Mouse (Mus musculus): Measurements from ENCODE around the gene Spdye4b. TPM values are rescaled to one million over a fixed set of nuclear protein-coding genes. Genes with fewer than 3 reads are reported as not detected.
"Not testable (repeated sequence)": the region's sequence is repeated elsewhere in the genome, so short reads cannot be mapped to it uniquely, and the experiment has no call there.

The Spdye4b gene
- total RNA-seq, 1 experiment, result 0.45 TPM

DNA sequence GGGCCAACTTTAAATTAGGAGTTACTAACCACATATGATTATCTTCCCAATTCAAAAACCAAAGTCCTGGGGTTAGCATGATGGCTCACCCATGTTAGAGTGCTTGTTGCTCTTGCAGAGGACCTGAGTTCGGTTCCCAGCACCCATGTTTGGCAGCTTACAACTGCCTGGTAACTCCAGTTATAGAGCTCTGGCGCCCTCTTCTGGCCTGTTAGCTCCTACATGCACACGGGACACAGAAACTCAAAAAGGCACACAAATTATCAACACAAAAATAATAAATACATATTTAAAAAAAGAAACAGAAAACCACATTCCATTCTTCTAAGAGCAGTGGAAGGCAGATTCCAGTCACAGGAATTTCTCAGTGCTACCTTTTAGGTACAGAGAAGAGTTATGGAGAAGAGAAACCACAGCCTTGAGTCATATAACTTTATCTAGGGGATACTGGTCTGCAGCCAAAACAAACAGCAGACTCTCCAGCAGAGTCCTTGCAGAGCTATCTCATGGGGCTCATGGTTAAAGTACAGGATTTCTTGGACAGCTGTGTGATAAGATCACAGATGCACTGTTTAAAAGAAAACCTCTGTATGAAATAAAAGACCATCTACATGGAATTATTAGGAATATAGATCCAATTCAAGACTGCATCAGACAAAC, 3.1 kb upstream of the Spdye4b start:
- H3K4me3 ChIP-seq (ENCODE audit: insufficient read depth in 1 of 2, low read depth in 1 of 2, low read length in 2 of 2, poor library complexity in 1 of 2, severe bottlenecking in 1 of 2), result no peak overlapping the region
- DNase-seq (ENCODE audit: low read depth, low spot score), result no peak
- in situ Hi-C loops (cut with MboI; ENCODE audit: low sequenced_read_pairs in 2 of 2, unreplicated experiment in 2 of 2), result no loop called here
- H3K27ac ChIP-seq (ENCODE audit: insufficient read depth, low read depth, low read length, poor library complexity, severe bottlenecking), result no peak overlapping the region
- TF ChIP-seq ZNF384 (IDR thresholded peaks at IDR 0.05; ENCODE audit: low read depth, low read length), result no peak
- TF ChIP-seq MAFK (IDR thresholded peaks at IDR 0.05; ENCODE audit: insufficient read depth, low read depth, low read length), result no peak
- TF ChIP-seq CHD2 (IDR thresholded peaks at IDR 0.05; ENCODE audit: low read depth, low read length), result no peak
- peak; percentile 19; the same call in 1 of the 2 replicates for TF ChIP-seq ZC3H11A (IDR thresholded peaks at IDR 0.05; ENCODE audit: borderline replicate concordance, low read depth, low read length)
- TF ChIP-seq HCFC1 (IDR thresholded peaks at IDR 0.05; ENCODE audit: borderline replicate concordance, insufficient read depth, low read length), result no peak
- H3K4me1 ChIP-seq (ENCODE audit: control insufficient read depth in 2 of 2, insufficient read depth in 2 of 2, low read length in 2 of 2, poor library complexity in 1 of 2), result peaks cover 2 to 3% of the 10 kb centered on the region in 2 experiments; a peak in 2 of 4 replicates
- no peaks in the 10 kb centered on the region for H3K9me3 ChIP-seq (ENCODE audit: control insufficient read depth, insufficient read depth, low read depth, low read length)
- peaks cover 28% of the 10 kb centered on the region for H3K36me3 ChIP-seq (ENCODE audit: control insufficient read depth, insufficient read depth, low read length, poor library complexity, severe bottlenecking)
- no peak overlapping the region for H3K9ac ChIP-seq (ENCODE audit: insufficient read depth, low read depth, low read length, poor library complexity, severe bottlenecking)

DNA sequence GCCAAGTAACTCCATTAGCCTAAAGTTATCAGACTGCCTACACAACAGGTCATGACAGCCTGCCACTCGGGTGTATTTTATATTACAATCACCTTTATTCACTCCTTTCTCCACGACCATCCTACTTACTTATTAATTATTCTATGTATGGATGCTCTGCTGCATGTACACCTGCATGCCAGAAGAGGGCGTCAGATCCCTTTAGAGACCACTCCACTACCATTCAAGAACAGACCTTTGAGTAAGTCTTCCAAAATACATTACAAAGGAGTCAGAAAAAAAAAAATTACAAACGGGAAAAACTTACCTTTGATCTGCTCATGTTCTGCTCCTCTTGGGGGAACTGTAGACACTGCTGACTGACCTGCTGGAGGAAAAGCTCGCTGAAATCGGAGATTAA, 1.6 kb upstream of the Spdye4b start:
- in situ Hi-C loops (cut with MboI; ENCODE audit: low sequenced_read_pairs in 2 of 2, unreplicated experiment in 2 of 2), result no loop called here
- Histone ChIP-seq H3K36me3 (ENCODE audit: control insufficient read depth, insufficient read depth, low read length, poor library complexity, severe bottlenecking) (peaks cover 17% of the 10 kb centered on the region), H3K4me3 (ENCODE audit: insufficient read depth in 1 of 2, low read depth in 1 of 2, low read length in 2 of 2, poor library complexity in 1 of 2, severe bottlenecking in 1 of 2) (no peak overlapping the region), H3K9ac (ENCODE audit: insufficient read depth, low read depth, low read length, poor library complexity, severe bottlenecking) (no peak overlapping the region), H3K4me1 (ENCODE audit: control insufficient read depth in 2 of 2, insufficient read depth in 2 of 2, low read length in 2 of 2, poor library complexity in 1 of 2) (peaks cover 2 to 3% of the 10 kb centered on the region in 2 experiments; a peak in 2 of 4 replicates), H3K9me3 (ENCODE audit: control insufficient read depth, insufficient read depth, low read depth, low read length) (no peaks in the 10 kb centered on the region), H3K27ac (ENCODE audit: insufficient read depth, low read depth, low read length, poor library complexity, severe bottlenecking) (no peak overlapping the region)
- DNase-seq (ENCODE audit: low read depth, low spot score), result no peak
- no peak for TF ChIP-seq HCFC1 (IDR thresholded peaks at IDR 0.05; ENCODE audit: borderline replicate concordance, insufficient read depth, low read length)
- peak; percentile 11; the same call in 1 of the 2 replicates for TF ChIP-seq ZC3H11A (IDR thresholded peaks at IDR 0.05; ENCODE audit: borderline replicate concordance, low read depth, low read length)
- no peak for TF ChIP-seq MAFK (IDR thresholded peaks at IDR 0.05; ENCODE audit: insufficient read depth, low read depth, low read length)

DNA sequence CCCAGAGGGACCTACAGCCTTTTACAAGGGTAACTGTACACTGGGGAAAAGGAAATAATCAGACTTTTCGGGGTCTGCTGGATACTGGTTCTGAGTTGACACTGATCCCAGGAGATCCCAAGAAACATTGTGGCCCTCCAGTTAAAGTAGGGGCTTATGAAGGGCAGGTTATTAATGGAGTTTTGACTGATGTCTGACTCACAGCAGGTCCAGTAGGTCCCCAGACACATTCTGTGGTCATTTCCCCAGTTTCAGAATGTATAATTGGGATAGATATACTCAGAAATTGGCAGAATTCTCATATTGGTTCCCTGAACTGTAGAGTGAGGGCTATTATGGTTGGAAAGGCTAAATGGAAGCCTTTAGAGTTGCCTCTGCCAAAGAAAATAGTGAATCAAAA, 7.2 kb downstream of the Spdye4b start:
- H3K27ac ChIP-seq (ENCODE audit: insufficient read depth, low read depth, low read length, poor library complexity, severe bottlenecking); DNase-seq (ENCODE audit: low read depth, low spot score); H3K9me3 ChIP-seq (ENCODE audit: control insufficient read depth, insufficient read depth, low read depth, low read length); H3K4me1 ChIP-seq (ENCODE audit: control insufficient read depth in 2 of 2, insufficient read depth in 2 of 2, low read length in 2 of 2, poor library complexity in 1 of 2); H3K4me3 ChIP-seq (ENCODE audit: insufficient read depth in 1 of 2, low read depth in 1 of 2, low read length in 2 of 2, poor library complexity in 1 of 2, severe bottlenecking in 1 of 2); H3K9ac ChIP-seq (ENCODE audit: insufficient read depth, low read depth, low read length, poor library complexity, severe bottlenecking); in situ Hi-C loops (cut with MboI; ENCODE audit: low sequenced_read_pairs in 2 of 2, unreplicated experiment in 2 of 2); H3K36me3 ChIP-seq (ENCODE audit: control insufficient read depth, insufficient read depth, low read length, poor library complexity, severe bottlenecking): not testable (repeated sequence)

DNA sequence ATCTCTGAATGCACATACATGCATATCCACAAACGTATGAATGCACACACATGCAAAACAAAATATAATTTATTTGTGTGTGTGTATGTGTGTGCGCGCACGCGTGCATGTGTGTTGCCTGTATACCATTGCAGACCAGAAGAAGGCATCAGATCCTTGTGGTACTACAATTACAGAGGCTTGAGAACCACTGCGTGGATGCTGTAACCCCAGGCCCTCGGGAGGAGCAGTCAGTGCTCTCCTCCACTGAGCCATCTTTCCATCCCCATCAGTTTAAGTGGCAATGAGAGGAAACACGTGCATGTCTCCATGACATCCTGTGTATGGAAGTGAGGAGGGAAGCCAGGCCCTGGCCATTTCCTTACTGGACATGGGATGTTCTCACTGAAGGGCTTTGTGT, 12.0 kb downstream of the Spdye4b start:
- Histone ChIP-seq H3K36me3 (ENCODE audit: control insufficient read depth, insufficient read depth, low read length, poor library complexity, severe bottlenecking) (no peaks in the 10 kb centered on the region), H3K9ac (ENCODE audit: insufficient read depth, low read depth, low read length, poor library complexity, severe bottlenecking) (no peak overlapping the region), H3K27ac (ENCODE audit: insufficient read depth, low read depth, low read length, poor library complexity, severe bottlenecking) (no peak overlapping the region), H3K4me3 (ENCODE audit: insufficient read depth in 1 of 2, low read depth in 1 of 2, low read length in 2 of 2, poor library complexity in 1 of 2, severe bottlenecking in 1 of 2) (no peak overlapping the region), H3K9me3 (ENCODE audit: control insufficient read depth, insufficient read depth, low read depth, low read length) (no peaks in the 10 kb centered on the region), H3K4me1 (ENCODE audit: control insufficient read depth in 2 of 2, insufficient read depth in 2 of 2, low read length in 2 of 2, poor library complexity in 1 of 2) (no peaks in the 10 kb centered on the region)
- DNase-seq (ENCODE audit: low read depth, low spot score), result no peak
- TF ChIP-seq ZNF384 (IDR thresholded peaks at IDR 0.05; ENCODE audit: low read depth, low read length) (no peak), HCFC1 (IDR thresholded peaks at IDR 0.05; ENCODE audit: borderline replicate concordance, insufficient read depth, low read length) (no peak), MAFK (IDR thresholded peaks at IDR 0.05; ENCODE audit: insufficient read depth, low read depth, low read length) (no peak), CHD2 (IDR thresholded peaks at IDR 0.05; ENCODE audit: low read depth, low read length) (no peak), ZC3H11A (IDR thresholded peaks at IDR 0.05; ENCODE audit: borderline replicate concordance, low read depth, low read length) (no peak)
- in situ Hi-C loops (cut with MboI; ENCODE audit: low sequenced_read_pairs in 2 of 2, unreplicated experiment in 2 of 2), result no loop called here

DNA sequence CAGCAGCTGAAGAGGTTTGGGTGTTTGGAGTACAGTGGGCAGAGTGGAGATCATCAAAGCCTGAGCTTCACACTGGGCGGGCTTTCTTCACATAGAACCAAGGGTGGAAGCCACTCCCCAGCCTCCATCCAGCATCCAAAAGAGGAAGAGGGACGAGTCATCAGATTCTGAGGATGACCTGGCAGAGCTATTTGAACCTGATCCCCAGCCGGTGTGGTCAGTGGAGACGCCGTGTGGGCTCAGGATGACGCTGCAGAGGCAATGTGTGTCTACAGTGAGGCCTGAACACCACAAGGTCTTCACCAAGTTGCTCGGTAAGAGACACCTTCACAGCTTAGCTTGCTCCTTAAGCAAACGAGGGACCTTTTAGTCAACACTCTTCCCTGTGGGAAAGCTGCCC, 13.9 kb downstream of the Spdye4b start:
- H3K27ac ChIP-seq (ENCODE audit: insufficient read depth, low read depth, low read length, poor library complexity, severe bottlenecking); DNase-seq (ENCODE audit: low read depth, low spot score); H3K9ac ChIP-seq (ENCODE audit: insufficient read depth, low read depth, low read length, poor library complexity, severe bottlenecking); H3K4me3 ChIP-seq (ENCODE audit: insufficient read depth in 1 of 2, low read depth in 1 of 2, low read length in 2 of 2, poor library complexity in 1 of 2, severe bottlenecking in 1 of 2); H3K36me3 ChIP-seq (ENCODE audit: control insufficient read depth, insufficient read depth, low read length, poor library complexity, severe bottlenecking); H3K9me3 ChIP-seq (ENCODE audit: control insufficient read depth, insufficient read depth, low read depth, low read length); in situ Hi-C loops (cut with MboI; ENCODE audit: low sequenced_read_pairs in 2 of 2, unreplicated experiment in 2 of 2); H3K4me1 ChIP-seq (ENCODE audit: control insufficient read depth in 2 of 2, insufficient read depth in 2 of 2, low read length in 2 of 2, poor library complexity in 1 of 2): not testable (repeated sequence)

Measured in ES-E14 (cell line).